Mouse (Mus musculus): Measurements from ENCODE around the gene H2afx.
A peak's percentile ranks its signal among the peaks of the same experiment; 100 is the strongest.
"Not testable (repeated sequence)": the region's sequence is repeated elsewhere in the genome, so short reads cannot be mapped to it uniquely, and the experiment has no call there.

Gene H2afx

DNA sequence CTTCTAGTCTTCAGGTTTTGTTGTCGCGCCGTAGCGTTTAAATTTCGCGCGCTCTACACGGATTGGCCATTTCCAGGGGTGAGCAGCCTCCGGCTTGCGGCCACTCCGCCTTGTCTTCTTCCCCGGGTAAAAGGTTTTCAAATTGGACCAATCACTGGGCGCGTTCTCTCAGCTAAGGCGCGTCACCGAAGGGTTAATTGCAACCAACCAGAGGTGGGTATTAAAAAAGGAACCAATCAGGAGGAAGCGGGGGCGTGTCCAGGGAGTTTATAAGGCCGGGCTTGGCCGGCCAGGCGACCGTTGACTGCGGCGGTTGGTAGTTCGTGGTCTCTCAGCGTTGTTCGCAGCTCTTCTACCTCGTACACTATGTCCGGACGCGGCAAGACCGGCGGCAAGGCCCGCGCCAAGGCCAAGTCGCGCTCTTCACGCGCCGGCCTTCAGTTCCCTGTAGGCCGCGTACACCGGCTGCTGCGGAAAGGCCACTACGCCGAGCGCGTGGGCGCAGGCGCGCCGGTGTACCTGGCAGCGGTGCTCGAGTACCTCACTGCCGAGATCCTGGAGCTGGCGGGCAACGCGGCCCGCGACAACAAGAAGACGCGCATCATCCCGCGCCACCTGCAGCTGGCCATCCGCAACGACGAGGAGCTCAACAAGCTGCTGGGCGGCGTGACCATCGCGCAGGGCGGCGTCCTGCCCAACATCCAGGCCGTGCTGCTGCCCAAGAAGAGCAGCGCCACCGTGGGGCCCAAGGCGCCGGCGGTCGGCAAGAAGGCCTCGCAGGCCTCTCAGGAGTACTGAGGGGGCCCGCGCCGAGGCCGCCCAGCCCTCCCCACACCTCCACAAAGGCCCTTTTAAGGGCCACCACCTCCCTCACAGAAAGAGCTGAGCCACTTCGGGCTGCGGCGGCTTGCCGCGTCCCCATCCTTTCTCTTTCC lies at the start of gene H2afx:
Gene H2afx, plus strand, starts transcription at position 299 of the 935 bp plus-strand sequence.
- peak; percentile 97 for DNase-seq (ENCODE audit: low spot score)

DNA sequence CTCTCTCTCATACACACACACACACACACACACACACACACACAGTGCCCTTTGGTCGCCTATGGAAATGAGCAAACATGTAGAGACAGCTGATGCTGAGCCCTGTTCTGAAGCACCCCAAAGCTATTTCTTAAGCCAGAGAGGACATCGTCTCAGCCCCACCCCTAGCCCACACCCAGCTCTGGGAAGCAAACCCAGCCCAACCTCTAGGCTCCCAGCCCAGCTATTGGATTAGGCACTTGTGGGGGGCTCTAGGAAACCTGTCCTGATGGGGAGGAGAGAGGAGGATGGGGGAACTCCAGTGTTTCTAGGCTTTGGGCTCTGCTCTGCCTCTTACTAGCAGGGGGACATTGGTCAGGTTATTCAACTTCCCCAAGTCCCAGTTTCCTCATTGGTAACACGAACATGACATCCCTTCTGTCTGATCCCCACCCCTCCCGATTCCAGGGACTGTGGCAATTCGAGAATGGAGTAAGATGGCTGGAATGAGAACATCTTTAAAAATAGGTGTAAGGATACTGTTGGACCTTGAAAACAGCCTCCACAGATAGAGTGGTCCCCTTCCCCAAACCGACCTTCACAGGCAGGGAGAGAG lies 48.1 kb upstream of the H2afx start:
- DNase-seq (ENCODE audit: low spot score) = no peak

DNA sequence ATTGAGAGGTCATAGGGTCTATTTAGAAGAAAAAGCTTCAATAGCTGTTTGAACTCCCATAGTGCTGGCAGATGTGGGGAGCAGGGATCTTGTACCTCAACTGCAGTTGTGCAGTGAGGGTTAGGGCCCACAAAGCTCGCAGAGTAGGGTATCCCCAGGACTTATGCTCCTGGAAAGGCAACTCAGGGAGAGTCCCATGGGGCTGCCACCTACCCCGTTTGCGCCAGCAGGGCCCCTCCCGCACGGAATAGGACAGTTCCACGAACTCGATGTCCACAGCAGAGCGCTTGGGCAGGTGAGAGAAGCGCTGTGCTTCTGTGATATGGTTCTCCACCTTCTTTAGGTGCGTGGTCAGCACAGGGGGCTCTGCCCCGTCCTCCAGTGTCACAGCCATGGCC lies 47.5 kb upstream of the H2afx start:
- DNase-seq (ENCODE audit: low spot score) = no peak

DNA sequence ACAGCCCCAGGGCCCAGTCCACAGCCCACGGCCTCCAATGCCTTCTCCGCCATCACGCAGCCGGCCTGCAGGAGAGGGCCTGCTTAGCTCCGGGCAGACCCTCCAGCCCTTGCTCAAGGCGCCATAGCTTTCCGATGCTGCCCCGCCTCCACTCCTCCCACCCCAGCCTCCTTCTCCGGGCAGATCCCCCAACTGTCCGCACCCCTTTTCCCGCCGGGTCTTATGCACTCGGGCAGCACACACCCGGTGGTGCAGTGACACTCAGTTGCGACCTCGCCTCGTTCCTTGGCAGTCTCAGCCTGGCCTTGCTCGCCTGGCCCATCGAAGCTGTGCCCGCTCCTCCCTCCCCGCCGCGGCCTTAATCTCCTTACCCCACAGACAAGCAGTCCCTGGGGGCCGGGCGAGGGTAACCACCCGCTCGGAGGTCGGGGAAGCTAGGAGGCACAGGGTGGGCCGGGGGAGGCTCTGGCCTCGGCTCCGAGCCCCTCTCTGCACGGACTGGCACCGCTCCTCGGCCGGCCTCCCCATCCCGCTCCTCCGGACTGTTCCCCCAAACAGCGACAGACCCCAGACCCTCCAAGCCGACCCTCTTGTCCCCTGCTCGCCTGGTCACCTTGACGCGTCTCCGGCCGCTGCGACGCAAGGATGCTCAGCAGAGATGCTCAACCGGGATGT lies 47.0 kb upstream of the H2afx start:
- DNase-seq (ENCODE audit: low spot score) = no peak

DNA sequence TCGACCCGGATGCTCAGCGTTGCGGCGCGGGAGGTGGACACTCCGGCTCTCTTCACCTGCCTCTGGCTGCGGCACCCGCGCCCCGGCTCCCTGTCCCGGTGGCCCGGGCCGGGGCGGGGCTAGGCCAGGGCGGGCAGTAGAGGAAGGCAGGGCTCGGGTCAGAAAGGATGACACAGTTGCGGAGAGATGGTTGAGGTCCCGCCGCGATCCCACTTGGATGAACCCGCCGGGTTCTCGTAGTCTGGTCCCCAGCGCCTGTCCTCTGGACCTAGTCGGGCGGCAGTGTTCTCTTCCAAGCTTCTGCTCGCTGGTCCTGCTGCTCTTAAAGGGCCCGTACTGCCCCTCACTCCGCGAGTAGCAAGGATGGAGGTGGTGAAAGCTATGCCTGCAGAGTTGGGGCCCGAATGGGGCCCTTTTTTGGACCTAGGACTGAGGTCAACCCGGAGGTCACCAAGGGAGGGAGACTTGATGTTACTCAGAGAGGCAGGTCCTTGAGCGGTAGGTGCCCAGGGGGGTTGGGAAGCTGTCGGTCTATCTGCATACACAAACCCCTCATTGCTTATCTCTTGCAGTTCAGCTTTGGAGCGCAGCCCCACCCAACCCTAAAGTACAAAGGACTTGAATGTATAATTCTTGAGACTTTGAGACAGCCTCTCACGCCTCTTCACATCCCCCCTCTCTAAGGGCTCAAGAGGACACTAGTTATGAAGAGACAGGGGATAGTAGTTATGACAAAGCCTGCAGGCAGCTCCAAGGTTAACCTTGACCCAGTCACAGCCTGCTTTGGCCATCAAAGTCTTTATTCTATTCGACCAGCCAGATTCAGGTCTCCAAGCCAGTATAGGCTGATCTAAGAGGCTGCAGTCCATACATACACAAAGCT lies 46.2 kb upstream of the H2afx start, which contains the start of gene Abcg4:
Gene Abcg4, minus strand, starts transcription at position 540 of the 883 bp plus-strand sequence.
- DNase-seq (ENCODE audit: low spot score) = peak; percentile 9

DNA sequence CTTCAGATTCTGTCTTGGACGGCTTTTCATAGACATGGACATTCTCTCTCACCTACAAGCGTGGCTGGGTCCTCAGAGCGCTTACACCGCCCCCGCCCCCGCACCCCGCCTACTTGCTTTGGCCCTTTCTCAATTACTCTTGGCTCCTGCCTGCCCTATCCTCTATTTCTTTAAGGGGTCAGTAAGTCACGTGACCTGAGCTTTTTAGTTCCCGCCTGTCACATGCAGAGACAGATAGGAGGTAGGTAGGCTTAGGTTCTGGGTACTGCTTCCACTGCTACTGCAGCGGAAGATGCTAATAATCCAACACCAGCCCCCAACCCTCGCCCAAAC lies 45.6 kb upstream of the H2afx start:
- no peak for DNase-seq (ENCODE audit: low spot score)

DNA sequence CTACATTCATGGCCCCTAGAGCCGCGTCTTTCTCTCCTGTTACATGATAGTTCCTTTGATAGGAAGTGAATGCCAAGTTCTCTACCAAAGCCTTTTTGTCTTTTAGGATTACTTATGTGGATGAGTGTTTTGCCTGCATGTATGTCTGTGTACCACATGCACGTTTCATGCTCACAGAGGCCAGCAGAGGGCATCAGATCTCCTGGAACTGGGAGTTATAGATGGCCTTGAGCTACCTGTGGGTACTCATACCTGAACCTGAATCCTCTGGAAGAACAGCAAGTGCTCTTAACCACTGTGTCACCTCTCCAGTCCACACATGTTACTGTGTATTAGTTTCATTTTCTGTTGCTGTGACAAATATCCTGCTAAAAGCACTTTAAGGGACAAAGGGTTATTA lies 42.0 kb upstream of the H2afx start:
- no peak for DNase-seq (ENCODE audit: low spot score)

DNA sequence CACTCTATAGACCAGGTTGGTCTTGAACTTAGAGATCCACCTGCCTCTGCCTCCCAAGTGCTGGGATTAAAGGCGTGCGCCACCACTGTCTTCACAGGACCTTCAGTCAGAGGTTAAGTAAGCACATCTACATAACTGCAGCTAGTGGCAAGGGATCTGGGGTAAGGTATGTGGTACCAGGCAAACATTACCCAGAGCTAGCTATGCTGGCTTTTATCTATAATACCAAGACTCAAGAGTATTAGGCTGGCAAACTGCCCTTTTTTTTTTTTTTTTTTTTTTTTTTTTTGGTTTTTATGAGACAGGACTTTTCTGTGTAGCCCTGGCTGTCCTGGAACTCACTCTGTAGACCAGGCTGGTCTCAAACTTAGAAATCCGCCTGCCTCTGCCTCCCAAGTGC lies 34.5 kb upstream of the H2afx start:
- DNase-seq (ENCODE audit: low spot score) = not testable (repeated sequence)

DNA sequence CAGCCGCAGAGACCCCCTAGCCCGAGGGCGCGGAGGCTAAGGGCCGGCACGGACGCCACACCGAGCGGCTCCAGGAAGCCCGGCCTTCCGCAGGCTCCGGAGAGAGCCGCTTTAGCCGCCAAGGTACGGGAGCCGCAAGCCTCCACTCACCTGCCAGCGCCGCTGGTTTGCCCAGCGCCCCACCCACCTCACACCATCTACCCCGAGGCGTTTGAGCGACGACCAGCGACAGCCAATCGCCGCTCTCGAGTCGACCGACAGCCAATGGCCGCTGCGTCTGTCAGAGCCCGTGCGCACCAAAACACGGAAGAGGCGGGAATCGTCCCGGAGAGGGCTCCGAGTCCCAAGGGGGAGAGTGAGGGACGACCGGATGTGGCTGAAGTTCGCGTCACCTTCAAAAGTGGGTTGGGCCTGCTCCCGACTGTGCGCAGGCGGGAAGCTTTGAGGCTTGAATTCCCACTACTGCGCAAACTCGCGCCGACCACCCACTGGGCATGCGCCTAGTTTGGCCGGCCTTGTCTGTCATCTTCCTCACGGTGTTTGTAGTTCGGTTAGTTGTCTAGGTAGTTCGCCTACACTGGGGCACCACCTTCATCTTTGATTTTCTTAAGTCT lies 28.9 kb upstream of the H2afx start, which contains the start of gene Hinfp:
Gene Hinfp, minus strand, starts transcription at position 206 of the 614 bp plus-strand sequence.
- DNase-seq (ENCODE audit: low spot score) = peak; percentile 93

DNA sequence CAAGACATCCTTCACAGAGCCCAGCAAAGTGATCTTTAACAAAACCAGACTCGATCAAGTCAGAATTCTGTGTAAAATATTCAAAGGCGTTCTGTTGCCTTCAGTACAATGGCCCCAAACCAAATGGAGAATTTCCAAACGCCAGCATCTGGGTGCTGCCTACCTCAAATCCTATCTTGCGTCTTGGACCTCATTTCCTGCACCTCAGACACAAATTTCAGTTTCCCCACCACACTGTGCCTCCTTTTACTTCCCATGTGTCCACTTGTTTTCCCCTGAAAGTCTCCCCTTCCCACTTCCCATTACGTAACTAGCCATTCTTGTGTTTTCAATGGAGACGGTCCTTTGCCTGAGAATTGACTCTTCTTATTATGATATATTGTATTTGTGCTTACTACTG lies 28.0 kb upstream of the H2afx start:
- no peak for DNase-seq (ENCODE audit: low spot score)

DNA sequence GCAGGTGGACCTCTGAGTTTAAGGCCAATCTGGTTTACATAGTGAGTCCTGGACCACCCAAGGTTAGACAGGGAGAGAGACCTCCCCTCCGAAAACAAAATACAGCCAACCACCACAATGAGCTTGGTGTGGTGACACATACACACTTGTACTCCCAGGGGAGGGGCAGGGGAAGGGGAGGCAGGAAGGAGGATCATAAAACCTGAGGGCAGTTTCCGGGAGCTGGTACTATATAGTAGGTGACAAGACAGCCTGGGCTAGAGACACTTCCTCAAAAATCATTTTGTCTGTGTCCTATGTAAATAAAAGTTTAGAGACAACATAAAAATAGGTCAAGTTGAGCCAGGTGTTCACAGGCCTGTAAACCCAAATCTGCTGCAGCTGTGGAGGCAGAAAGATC lies 27.2 kb upstream of the H2afx start:
- DNase-seq (ENCODE audit: low spot score) = no peak

DNA sequence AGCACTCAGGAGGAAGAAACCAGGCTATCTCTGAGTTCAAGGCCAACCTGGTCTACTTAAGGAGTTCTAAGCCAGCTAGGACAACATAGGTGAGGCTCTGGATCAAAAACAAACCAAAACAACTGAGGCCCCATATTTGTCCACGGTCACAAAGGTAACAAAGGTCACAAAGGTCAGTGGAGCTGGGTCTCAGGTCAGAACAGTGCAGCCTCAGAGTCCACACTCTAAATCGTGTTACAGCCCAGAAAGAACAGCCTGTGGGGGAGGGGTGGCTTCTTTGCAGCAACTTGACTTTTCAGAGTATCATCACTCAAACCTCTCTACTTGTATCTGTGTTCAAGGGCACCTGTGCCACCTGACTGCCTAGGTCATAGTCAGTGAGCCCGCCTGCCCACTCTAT lies 24.7 kb upstream of the H2afx start:
- DNase-seq (ENCODE audit: low spot score) = no peak

DNA sequence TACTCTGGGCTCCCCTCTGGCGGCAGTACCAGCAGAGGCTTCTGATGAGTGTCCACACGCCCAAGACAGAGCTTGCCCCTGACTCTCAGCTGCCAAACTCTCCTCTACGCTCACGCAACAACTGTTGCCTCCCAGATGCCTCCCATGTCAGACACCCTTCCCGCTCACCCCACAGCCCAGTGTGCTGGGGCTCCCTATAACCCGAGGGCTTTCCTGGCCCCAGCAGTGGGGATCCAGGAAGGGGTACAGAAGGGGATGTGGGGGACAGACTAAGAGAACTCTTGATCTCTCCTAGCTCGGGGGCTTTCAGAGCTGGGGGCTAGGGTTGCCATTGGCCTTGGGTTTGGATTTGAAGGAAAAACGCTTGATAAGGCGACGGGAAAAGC lies 23.8 kb upstream of the H2afx start:
- no peak for DNase-seq (ENCODE audit: low spot score)

DNA sequence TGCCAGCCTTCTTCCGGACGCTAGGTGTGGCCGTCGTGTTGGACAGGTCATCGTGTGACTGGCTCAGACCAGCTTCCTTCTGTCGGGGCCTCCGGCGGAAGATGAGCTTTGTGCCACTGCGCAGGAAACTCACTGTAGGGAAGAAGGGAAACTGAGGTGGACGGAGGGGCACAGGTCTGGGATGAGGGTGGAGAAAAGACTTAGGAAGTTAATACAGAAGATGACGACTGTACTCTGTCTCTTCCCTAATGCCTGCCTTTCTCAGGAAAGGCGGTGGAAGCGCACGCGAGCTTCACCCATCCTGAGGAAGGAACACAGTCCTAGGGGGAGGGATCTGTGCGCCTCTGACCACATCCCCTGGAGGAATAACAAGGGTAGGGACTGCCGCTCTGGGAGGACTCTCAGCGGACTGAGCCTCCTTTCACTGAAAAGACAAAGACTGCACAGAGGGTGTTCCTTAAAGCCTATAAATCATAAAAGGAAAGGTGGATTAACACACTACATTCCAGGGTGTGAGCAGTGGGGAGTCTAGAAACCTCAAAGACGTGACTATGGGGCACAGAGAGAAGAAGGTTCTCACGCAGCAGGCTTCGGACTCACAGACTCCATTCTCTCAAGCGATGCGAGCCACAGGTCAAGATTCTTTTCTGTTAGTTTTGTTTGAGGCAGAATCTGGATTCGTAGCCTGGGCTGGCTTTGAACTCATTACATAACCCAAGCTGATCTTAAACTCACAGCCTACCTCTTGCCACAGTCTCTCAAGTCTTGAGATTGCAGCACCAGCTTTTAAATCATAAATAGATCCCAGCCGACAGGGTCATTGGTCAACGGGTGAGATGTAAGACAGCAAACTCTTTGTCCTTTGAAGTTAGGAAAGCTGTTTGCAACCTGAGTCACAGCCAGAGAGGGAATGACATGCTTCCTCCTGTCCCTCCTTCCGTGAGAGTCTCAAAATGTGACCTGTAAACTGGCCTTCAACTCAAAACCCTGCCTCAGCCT lies 23.1 kb upstream of the H2afx start:
- no peak for DNase-seq (ENCODE audit: low spot score)

DNA sequence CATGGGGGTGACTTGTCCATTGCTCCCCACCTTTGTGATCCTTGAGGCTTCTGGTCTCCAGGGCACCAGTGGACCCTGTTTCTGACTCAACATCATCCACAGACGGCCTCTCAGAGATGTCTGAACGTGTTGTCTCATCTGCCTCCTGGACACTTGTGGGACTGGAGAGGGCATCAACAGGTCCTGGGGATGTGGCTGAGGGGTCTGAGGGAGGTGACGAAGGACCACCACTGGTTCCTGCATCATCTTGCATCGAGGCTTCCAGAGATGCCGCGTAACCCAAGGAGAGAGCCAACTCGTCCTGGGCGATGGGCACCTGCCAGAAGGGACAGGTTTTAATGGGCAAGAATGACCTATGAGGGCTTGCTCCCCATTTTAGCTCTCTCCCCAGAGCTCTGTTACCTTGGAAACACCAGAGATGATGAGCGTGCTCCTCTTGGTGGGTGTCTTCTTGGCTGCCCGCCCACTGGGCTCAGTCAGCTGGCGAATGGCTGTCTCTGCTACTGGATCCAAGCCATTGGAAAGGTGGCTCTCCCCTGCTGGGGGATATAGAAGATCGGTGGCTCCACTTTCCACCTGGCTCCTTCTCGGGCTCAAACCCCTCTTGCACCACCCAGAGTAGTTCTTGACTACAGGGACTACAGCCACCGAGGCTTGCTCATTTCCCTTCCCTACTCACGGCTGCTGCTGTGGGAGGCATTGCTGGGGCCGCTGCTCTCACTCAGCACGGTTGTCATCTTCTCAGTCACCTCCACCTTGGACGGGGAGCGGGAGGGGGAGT lies 20.8 kb upstream of the H2afx start:
- DNase-seq (ENCODE audit: low spot score) = no peak

DNA sequence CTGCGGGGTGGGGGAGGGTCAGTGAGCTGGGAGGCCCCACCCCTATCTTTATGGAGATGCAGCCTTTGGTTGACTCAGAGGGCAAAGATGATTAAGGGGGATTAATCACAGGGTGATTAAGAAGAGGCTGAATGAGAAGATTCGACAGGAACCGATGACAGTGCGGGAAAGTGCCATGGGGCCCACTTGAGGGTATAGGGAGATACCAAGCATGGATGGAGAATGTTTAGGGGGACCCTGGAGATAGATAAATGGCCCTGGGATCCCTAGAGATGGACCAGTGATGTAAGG lies 20.3 kb upstream of the H2afx start:
- no peak for DNase-seq (ENCODE audit: low spot score)

DNA sequence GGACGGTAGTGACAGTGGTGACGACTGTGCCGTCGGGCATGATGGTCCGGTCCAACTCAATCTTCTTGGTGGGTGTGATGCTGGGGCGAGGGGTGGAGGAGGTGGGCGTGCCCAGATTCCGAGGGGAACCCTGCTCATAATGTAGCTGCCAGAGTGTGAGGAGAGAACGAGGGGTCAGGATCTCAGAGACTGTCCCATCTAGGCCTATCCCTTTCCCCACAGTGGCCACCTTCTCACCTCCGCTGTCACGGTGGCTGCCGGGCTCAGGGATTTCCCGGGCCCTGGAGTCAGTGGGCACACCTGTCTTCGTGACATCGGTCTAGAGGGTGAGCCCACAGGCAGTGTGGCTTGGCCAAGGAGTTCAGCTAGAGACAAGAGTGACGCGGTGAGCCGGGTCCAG lies 19.6 kb upstream of the H2afx start:
- DNase-seq (ENCODE audit: low spot score) = no peak

DNA sequence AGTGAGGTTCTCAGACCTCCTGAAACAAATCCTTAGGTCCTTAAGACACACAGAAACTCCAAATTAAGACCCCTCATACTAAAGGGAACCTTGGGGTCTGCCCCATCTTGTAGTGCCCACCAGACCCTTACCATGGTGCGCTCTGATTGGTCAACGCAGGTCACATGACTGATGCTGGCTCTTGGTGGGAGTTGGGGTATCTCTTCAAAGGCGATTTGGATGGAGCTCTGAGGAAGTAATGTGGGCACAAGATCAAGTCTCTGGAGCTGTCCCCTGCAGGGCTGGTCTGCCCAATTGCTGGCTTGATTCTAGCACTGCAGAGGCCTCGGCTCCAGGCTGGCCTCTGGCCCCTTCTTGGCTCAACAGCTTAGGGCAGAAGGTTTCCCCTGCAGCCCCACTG lies 17.0 kb upstream of the H2afx start:
- DNase-seq (ENCODE audit: low spot score) = no peak

DNA sequence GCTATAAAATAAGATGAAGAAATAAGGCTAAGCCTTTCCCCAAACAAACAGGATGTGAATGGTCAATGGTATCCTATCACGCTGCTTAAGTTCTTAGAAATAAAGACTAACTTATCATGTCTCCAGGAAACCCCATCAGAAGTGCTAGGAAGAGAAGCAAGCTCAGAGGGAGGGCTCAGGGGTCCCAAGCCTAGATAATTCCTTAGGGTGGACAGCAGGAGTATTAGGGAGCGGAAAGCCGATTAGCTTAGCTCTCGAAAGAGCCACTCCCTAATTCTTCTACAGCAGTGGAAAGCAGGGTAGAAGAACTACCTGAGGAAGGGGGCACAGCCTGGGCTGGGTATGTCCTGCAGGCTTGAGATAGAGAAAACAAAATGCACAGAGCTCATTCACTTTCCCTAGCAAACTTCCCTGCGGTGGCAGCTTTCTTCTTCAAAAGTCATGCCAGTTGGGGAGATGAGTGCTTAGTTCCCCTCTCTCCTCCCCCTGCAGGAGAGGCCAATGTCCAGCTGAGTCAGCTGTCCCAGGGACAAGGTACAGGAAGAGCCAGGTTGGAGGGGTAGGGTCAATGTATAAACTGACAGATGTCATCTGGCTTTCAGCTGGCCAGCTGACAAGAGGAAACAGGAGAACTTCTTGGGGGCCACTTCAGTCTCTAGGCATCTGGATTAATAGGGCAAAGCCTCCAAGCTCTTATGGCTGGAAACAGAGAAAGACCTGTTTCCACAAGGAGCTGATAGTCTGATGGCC lies 16.2 kb upstream of the H2afx start:
- no peak for DNase-seq (ENCODE audit: low spot score)
